Mouse (Mus musculus): ENCODE results near the gene 2310009B15Rik. TPM values are rescaled to one million over a fixed set of nuclear protein-coding genes. Genes with fewer than 3 reads are reported as not detected.
A peak's percentile ranks its signal among the peaks of the same experiment; 100 is the strongest.

The 2310009B15Rik gene
- polyA plus RNA-seq, 1 experiment from 2014 or later: 26.4 TPM

- Histone ChIP-seq H3K4me2 (ENCODE audit: low read length) (peak overlapping the region; percentile 41), H3K36me3 (ENCODE audit: control insufficient read depth, insufficient read depth) (no peaks in the 10 kb centered on the region), H3K4me3 (replicated peaks; ENCODE audit: low read length) (peak overlapping the region; percentile 24), H3K27me3 (replicated peaks; ENCODE audit: control insufficient read depth, insufficient read depth, low read length) (peaks cover 44% of the 10 kb centered on the region), H3K9ac (replicated peaks; ENCODE audit: low read depth, low read length) (peak overlapping the region; percentile 14; the same call in 1 of the 2 replicates), H3K4me1 (replicated peaks; ENCODE audit: control insufficient read depth, insufficient read depth, low read length) (peaks cover 24% of the 10 kb centered on the region), H3K9me3 (ENCODE audit: control insufficient read depth, low read length) (no peaks in the 10 kb centered on the region), H3K27ac (ENCODE audit: low read length) (peak overlapping the region; percentile 24; the same call in 1 of the 2 replicates)
- 8% methylated on average over 27 of the region's 27 CpGs for WGBS
- ATAC-seq: 0 out of 2 replicates have a peak, but pooled peaks have one; percentile 9
These were observed 18.6 kb downstream of the 2310009B15Rik start for GRCm38 (mm10) chr1:138837786-138838743.

- no peak for ATAC-seq
- no peak overlapping the region for H3K9ac ChIP-seq (replicated peaks; ENCODE audit: low read depth, low read length)
- no peaks in the 10 kb centered on the region for H3K36me3 ChIP-seq (ENCODE audit: control insufficient read depth, insufficient read depth)
- no peak overlapping the region for H3K4me3 ChIP-seq (replicated peaks; ENCODE audit: low read length)
- no peak overlapping the region for H3K27ac ChIP-seq (ENCODE audit: low read length)
- WGBS: under 1% methylated on average over 3 of the region's 3 CpGs
- H3K4me2 ChIP-seq (ENCODE audit: low read length): no peak overlapping the region
- peaks cover 8% of the 10 kb centered on the region; the same call in 1 of the 2 replicates for H3K4me1 ChIP-seq (replicated peaks; ENCODE audit: control insufficient read depth, insufficient read depth, low read length)
- no peaks in the 10 kb centered on the region for H3K9me3 ChIP-seq (ENCODE audit: control insufficient read depth, low read length)
- peaks cover 57% of the 10 kb centered on the region for H3K27me3 ChIP-seq (replicated peaks; ENCODE audit: control insufficient read depth, insufficient read depth, low read length)
These were observed 21.2 kb downstream of the 2310009B15Rik start for GRCm38 (mm10) chr1:138835355-138835900.

- peaks cover 28% of the 10 kb centered on the region for H3K27me3 ChIP-seq (replicated peaks; ENCODE audit: control insufficient read depth, insufficient read depth, low read length)
- ATAC-seq: no peak
- H3K4me1 ChIP-seq (replicated peaks; ENCODE audit: control insufficient read depth, insufficient read depth, low read length): no peaks in the 10 kb centered on the region
- H3K36me3 ChIP-seq (ENCODE audit: control insufficient read depth, insufficient read depth): no peaks in the 10 kb centered on the region
- peak overlapping the region; percentile 32 for H3K4me3 ChIP-seq (replicated peaks; ENCODE audit: low read length)
- H3K4me2 ChIP-seq (ENCODE audit: low read length): peak overlapping the region; percentile 50
- no peaks in the 10 kb centered on the region for H3K9me3 ChIP-seq (ENCODE audit: control insufficient read depth, low read length)
- no peak overlapping the region for H3K9ac ChIP-seq (replicated peaks; ENCODE audit: low read depth, low read length)
- 5% methylated on average over 16 of the region's 16 CpGs for WGBS
- H3K27ac ChIP-seq (ENCODE audit: low read length): no peak overlapping the region
These were observed 25.3 kb downstream of the 2310009B15Rik start for GRCm38 (mm10) chr1:138831309-138831708.

- Histone ChIP-seq H3K4me3 (replicated peaks; ENCODE audit: low read length) (no peak overlapping the region), H3K4me2 (ENCODE audit: low read length) (no peak overlapping the region), H3K9me3 (ENCODE audit: control insufficient read depth, low read length) (no peaks in the 10 kb centered on the region), H3K36me3 (ENCODE audit: control insufficient read depth, insufficient read depth) (no peaks in the 10 kb centered on the region), H3K4me1 (replicated peaks; ENCODE audit: control insufficient read depth, insufficient read depth, low read length) (no peaks in the 10 kb centered on the region), H3K9ac (replicated peaks; ENCODE audit: low read depth, low read length) (no peak overlapping the region), H3K27me3 (replicated peaks; ENCODE audit: control insufficient read depth, insufficient read depth, low read length) (peaks cover 2% of the 10 kb centered on the region), H3K27ac (ENCODE audit: low read length) (no peak overlapping the region)
- no peak for ATAC-seq
- WGBS: 61% methylated on average over 6 of the region's 6 CpGs
These were observed 29.8 kb downstream of the 2310009B15Rik start for GRCm38 (mm10) chr1:138826841-138827240.

GRCm38 (mm10) chr1:138822985-138823322 is 33.7 kb downstream of the 2310009B15Rik start:
- no peaks in the 10 kb centered on the region for H3K36me3 ChIP-seq (ENCODE audit: control insufficient read depth, insufficient read depth)
- H3K9me3 ChIP-seq (ENCODE audit: control insufficient read depth, low read length): no peaks in the 10 kb centered on the region
- H3K4me1 ChIP-seq (replicated peaks; ENCODE audit: control insufficient read depth, insufficient read depth, low read length): no peaks in the 10 kb centered on the region
- H3K27me3 ChIP-seq (replicated peaks; ENCODE audit: control insufficient read depth, insufficient read depth, low read length): no peaks in the 10 kb centered on the region
- ATAC-seq: no peak
- no peak overlapping the region for H3K4me3 ChIP-seq (replicated peaks; ENCODE audit: low read length)
- no peak overlapping the region for H3K9ac ChIP-seq (replicated peaks; ENCODE audit: low read depth, low read length)
- H3K4me2 ChIP-seq (ENCODE audit: low read length): no peak overlapping the region
- WGBS: 100% methylated on average over 1 of the region's 1 CpGs
- no peak overlapping the region for H3K27ac ChIP-seq (ENCODE audit: low read length)

GRCm38 (mm10) chr1:138822255-138822984 is 34.2 kb downstream of the 2310009B15Rik start:
- Histone ChIP-seq H3K27me3 (replicated peaks; ENCODE audit: control insufficient read depth, insufficient read depth, low read length) (no peaks in the 10 kb centered on the region), H3K4me1 (replicated peaks; ENCODE audit: control insufficient read depth, insufficient read depth, low read length) (no peaks in the 10 kb centered on the region), H3K9me3 (ENCODE audit: control insufficient read depth, low read length) (no peaks in the 10 kb centered on the region), H3K36me3 (ENCODE audit: control insufficient read depth, insufficient read depth) (no peaks in the 10 kb centered on the region), H3K9ac (replicated peaks; ENCODE audit: low read depth, low read length) (no peak overlapping the region), H3K27ac (ENCODE audit: low read length) (no peak overlapping the region), H3K4me2 (ENCODE audit: low read length) (no peak overlapping the region), H3K4me3 (replicated peaks; ENCODE audit: low read length) (no peak overlapping the region)
- WGBS: 91% methylated on average over 7 of the region's 7 CpGs
- no peak for ATAC-seq

Other genes with a start within 250 kb of the 2310009B15Rik start
- 9.5 and 11.6 TPM in 2 replicates for gene Nek7, start 236.7 kb downstream of the 2310009B15Rik start, polyA plus RNA-seq (2015; fragmentation: Nextera tagmentation; extraction: Ambion mirVana)
- 8.5 and 17.0 TPM in 2 replicates for gene Lhx9, start 8.3 kb downstream of the 2310009B15Rik start, polyA plus RNA-seq (2015; fragmentation: Nextera tagmentation; extraction: Ambion mirVana)
- gene Dennd1b, start 106.6 kb upstream of the 2310009B15Rik start, polyA plus RNA-seq (2015; fragmentation: Nextera tagmentation; extraction: Ambion mirVana): 7.5 and 9.3 TPM in 2 replicates